27 mouse cellular contexts compared by ENCODE assay signal in genomic region chr8:111638086-111638485, GRCm38 (mm10). TPM values are rescaled to one million over a fixed set of nuclear protein-coding genes. Genes with fewer than 3 reads are reported as not detected.
DNase-seq lines count a peak whose midpoint lies in the region; ATAC-seq lines count a peak whose summit lies in the region.
"Had no signal": no experiment of that assay in that cellular context is flagged by ENCODE, and none has a peak within 500 bp of the region (broad histone marks: within the 10 kb centered on the region; RNA-seq: fewer than 3 reads in every experiment).

No protein-coding gene starts in this region.

- DNase-seq in 3134 (ENCODE audit: extremely low read depth, insufficient read length, low spot score) (peak; percentile 26), 3T3-L1 (ENCODE audit: low read depth, low spot score) (peak; percentile 90), NIH3T3 (ENCODE audit: low read depth) (peak; percentile 44)
- no peak for DNase-seq in B cell, adult 2 months
- no peak for DNase-seq in frontal cortex, postnatal 36 days (ENCODE audit: low spot score in 2 of 2)
- DNase-seq: cerebellum, adult 11 months; cerebellum, postnatal 25 days; gastrocnemius, postnatal 10 days; kidney, adult 2 months; kidney, postnatal 10 days; left cerebral cortex, postnatal 4 days; right cerebral cortex, postnatal 14 days; spleen, adult 18-20 months; thymus, adult 18-20 months; thymus, postnatal 4 days had no signal

- H3K4me1 ChIP-seq in stomach, embryonic 14.5 days (ENCODE audit: control insufficient read depth, insufficient read depth, low read length), result no peaks in the 10 kb centered on the region; the same call in 1 of the 2 replicates
- peaks cover 6% of the 10 kb centered on the region for H3K4me1 ChIP-seq in forebrain, embryonic 15.5 days

- H3K27me3 ChIP-seq in stomach, embryonic 14.5 days (ENCODE audit: control insufficient read depth, insufficient read depth, low read length), result no peaks in the 10 kb centered on the region
- no peaks in the 10 kb centered on the region for H3K27me3 ChIP-seq in forebrain, embryonic 15.5 days
- H3K27me3 ChIP-seq: forebrain, embryonic 13.5 days; limb, embryonic 15.5 days; midbrain, embryonic 12.5 days had no signal

- no peak overlapping the region for H3K4me2 ChIP-seq in stomach, embryonic 14.5 days (replicated peaks; ENCODE audit: low read depth, low read length)
- H3K4me2 ChIP-seq in forebrain, embryonic 15.5 days (replicated peaks), result no peak overlapping the region
- H3K4me2 ChIP-seq: forebrain, embryonic 13.5 days; heart, embryonic 11.5 days; limb, embryonic 15.5 days; midbrain, embryonic 12.5 days had no signal

- no peaks in the 10 kb centered on the region for H3K9me3 ChIP-seq in stomach, embryonic 14.5 days (ENCODE audit: control insufficient read depth, low read depth, low read length)
- no peaks in the 10 kb centered on the region for H3K9me3 ChIP-seq in forebrain, embryonic 15.5 days
- H3K9me3 ChIP-seq: forebrain, embryonic 13.5 days; limb, embryonic 15.5 days; midbrain, embryonic 12.5 days had no signal

- no peak overlapping the region for H3K4me3 ChIP-seq in stomach, embryonic 14.5 days (ENCODE audit: low read depth, low read length)
- no peak overlapping the region for H3K4me3 ChIP-seq in forebrain, embryonic 15.5 days
- H3K4me3 ChIP-seq: forebrain, embryonic 13.5 days; hindbrain, embryonic 10.5 days; limb, embryonic 15.5 days; midbrain, embryonic 12.5 days had no signal

- H3K36me3 ChIP-seq in stomach, embryonic 14.5 days (ENCODE audit: control insufficient read depth, insufficient read depth, low read length), result no peaks in the 10 kb centered on the region
- no peaks in the 10 kb centered on the region for H3K36me3 ChIP-seq in forebrain, embryonic 15.5 days
- H3K36me3 ChIP-seq: hindbrain, embryonic 10.5 days; limb, embryonic 15.5 days; midbrain, embryonic 12.5 days had no signal

- H3K9ac ChIP-seq in stomach, embryonic 14.5 days (replicated peaks; ENCODE audit: low read depth, low read length), result no peak overlapping the region
- H3K9ac ChIP-seq in forebrain, embryonic 15.5 days (replicated peaks), result no peak overlapping the region
- H3K9ac ChIP-seq: forebrain, embryonic 13.5 days; limb, embryonic 15.5 days; midbrain, embryonic 12.5 days had no signal

- no peak overlapping the region for H3K27ac ChIP-seq in stomach, embryonic 14.5 days (ENCODE audit: low read length)
- H3K27ac ChIP-seq in forebrain, embryonic 15.5 days (replicated peaks), result no peak overlapping the region
- H3K27ac ChIP-seq: forebrain, embryonic 13.5 days; hindbrain, embryonic 10.5 days; limb, embryonic 15.5 days; midbrain, embryonic 12.5 days had no signal

- 0 out of 2 replicates have a peak, but pooled peaks have one; percentile 34 for ATAC-seq in stomach, embryonic 14.5 days (ENCODE audit: insufficient number of reproducible peaks, insufficient read depth, low FRiP score, low read depth)
- no peak for ATAC-seq in forebrain, embryonic 15.5 days (replicated peaks)
- ATAC-seq: forebrain, embryonic 13.5 days; hindbrain, embryonic 16.5 days had no signal

RNA-seq across cellular contexts. Expression of gene Zfp1, which starts 5.1 kb away (rescaled TPM):
- 26.3 and 26.7 TPM in 2 replicates for polyA plus RNA-seq in stomach, embryonic 14.5 days (2014; fragmentation: Nextera tagmentation; extraction: Ambion mirVana)
- 32.3 and 34.4 TPM in 2 replicates for polyA plus RNA-seq in forebrain, embryonic 15.5 days (2015; fragmentation: Nextera tagmentation; extraction: Ambion mirVana)

RNA-seq across cellular contexts. Expression of gene Ldhd, which starts 7.9 kb away (rescaled TPM):
- 1.3 and 1.5 TPM in 2 replicates for polyA plus RNA-seq in stomach, embryonic 14.5 days (2014; fragmentation: Nextera tagmentation; extraction: Ambion mirVana)
- polyA plus RNA-seq in forebrain, embryonic 15.5 days (2015; fragmentation: Nextera tagmentation; extraction: Ambion mirVana), result 0.54 and 0.60 TPM in 2 replicates

RNA-seq across cellular contexts. Expression of gene Ctrb1, which starts 52.7 kb away (rescaled TPM):
- 201 TPM in 1 of 2 replicates, not detected in the other for polyA plus RNA-seq in stomach, embryonic 14.5 days (2014; fragmentation: Nextera tagmentation; extraction: Ambion mirVana)
- polyA plus RNA-seq in forebrain, embryonic 15.5 days (2015; fragmentation: Nextera tagmentation; extraction: Ambion mirVana), result not detected in 2 replicates
- polyA plus RNA-seq: embryonic facial prominence, embryonic 14.5 days; heart, embryonic 11.5 days; heart, postnatal 0 days; hindbrain, embryonic 10.5 days; hindbrain, embryonic 16.5 days; lung, embryonic 16.5 days; midbrain, embryonic 12.5 days; neural tube, embryonic 11.5 days had no signal

Comparison
In these comparisons a context has a peak if more than half of its experiments do, and no peak if none do; other contexts are left out.
1. DNase-seq: peak in 3134 (single experiment), 3T3-L1 (single experiment) and NIH3T3 (single experiment); none in B cell, adult 2 months (0 of 2) and frontal cortex, postnatal 36 days (0 of 2).